Mouse (Mus musculus): ENCODE measurements around the gene Snca. TPM values are rescaled to one million over a fixed set of nuclear protein-coding genes. Genes with fewer than 3 reads are reported as not detected.

Gene Snca
- 184 and 210 TPM in 2 replicates for polyA plus RNA-seq (2015; fragmentation: Nextera tagmentation; extraction: Ambion mirVana)

DNA sequence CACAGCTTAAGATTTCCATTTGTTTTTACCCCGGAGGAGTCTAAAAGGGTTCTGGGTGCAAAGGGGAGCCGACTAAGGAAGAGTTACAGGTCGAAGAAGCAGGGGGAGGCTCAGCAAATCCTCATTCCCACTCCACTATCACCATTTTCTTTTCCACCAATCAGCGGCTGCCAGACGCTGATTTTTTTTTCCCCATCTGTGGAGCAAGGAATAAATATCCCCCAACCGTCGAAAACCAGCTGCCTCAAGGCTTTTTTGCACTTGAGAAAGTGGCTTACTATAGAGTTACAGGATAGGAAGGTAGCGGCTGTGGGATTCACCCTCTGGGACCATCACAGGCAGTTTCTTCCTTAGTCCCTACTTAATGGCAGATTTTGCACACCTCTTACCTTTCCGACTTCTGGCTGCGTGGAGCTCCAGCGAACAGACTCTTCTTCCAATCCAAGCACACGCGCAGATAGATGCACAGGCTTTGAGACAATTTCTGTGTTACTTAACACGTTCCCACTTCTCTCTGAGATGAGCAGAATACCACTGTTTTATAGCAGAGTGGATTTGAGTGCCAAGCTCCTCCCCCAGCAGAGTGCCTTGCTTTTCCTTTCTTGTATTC, at the start of gene Snca:
Gene Snca, minus strand, starts transcription at position 574 of the 610 bp plus-strand sequence.
- peak within 1 kb of the TSS; percentile 68 for H3K9ac ChIP-seq (replicated peaks)
- ATAC-seq (no peak), DNase-seq (no peak)
- no peaks in the 10 kb centered on the region for H3K36me3 ChIP-seq (replicated peaks; ENCODE audit: insufficient read depth, low read length)
- H3K9me3 ChIP-seq (ENCODE audit: low read length) = no peaks in the 10 kb centered on the region
- no peak for TF ChIP-seq EP300 (IDR thresholded peaks at IDR 0.05; ENCODE audit: low read depth)
- TF ChIP-seq CTCF (IDR thresholded peaks at IDR 0.05; ENCODE audit: low read depth) = no peak
- 0 out of 2 replicates have a peak, but pooled peaks cover 13% of the 10 kb centered on the region for H3K27me3 ChIP-seq (ENCODE audit: insufficient read depth, low read length)
- peak within 1 kb of the TSS; percentile 92 for H3K27ac ChIP-seq (ENCODE audit: low read depth)
- H3K4me3 ChIP-seq (ENCODE audit: low read depth, low read length) = peak within 1 kb of the TSS; percentile 63
- 3% methylated on average over 14 of the region's 14 CpGs for WGBS (ENCODE audit: insufficient replicate concordance)
- H3K4me1 ChIP-seq (ENCODE audit: insufficient read depth) = peaks cover 16% of the 10 kb centered on the region
- peak within 1 kb of the TSS; percentile 96 for H3K4me2 ChIP-seq (ENCODE audit: low read depth, low read length)

DNA sequence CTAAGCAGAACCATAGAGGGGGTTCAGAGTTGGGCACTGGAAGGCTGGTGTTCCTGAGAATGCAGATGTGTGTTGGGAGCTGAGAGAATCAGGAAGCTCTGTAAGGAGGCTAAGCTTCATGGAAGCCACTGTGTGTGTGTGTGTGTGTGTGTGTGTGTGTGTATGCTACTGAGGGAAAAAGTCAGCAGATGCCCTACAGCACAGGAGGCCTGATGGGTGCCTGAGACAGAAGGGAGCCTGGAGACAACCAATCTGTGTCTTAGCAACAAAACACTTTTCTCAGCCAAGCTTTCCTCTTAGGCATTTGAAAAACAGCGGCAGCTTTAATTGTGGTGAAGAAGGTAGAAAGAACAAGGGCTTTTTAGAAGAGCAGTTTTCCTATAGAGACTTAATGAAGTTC, 40.5 kb upstream of the Snca start:
- no peaks in the 10 kb centered on the region for H3K36me3 ChIP-seq (replicated peaks; ENCODE audit: insufficient read depth, low read length)
- H3K27ac ChIP-seq (ENCODE audit: low read depth) = no peak overlapping the region
- no peak overlapping the region for H3K9ac ChIP-seq (replicated peaks)
- H3K4me3 ChIP-seq (ENCODE audit: low read depth, low read length) = no peak overlapping the region
- no peak overlapping the region for H3K4me2 ChIP-seq (ENCODE audit: low read depth, low read length)
- 68% methylated on average over 1 of the region's 1 CpGs for WGBS (ENCODE audit: insufficient replicate concordance)
- TF ChIP-seq EP300 (IDR thresholded peaks at IDR 0.05; ENCODE audit: low read depth) = no peak
- TF ChIP-seq CTCF (IDR thresholded peaks at IDR 0.05; ENCODE audit: low read depth) = no peak
- no peaks in the 10 kb centered on the region for H3K9me3 ChIP-seq (ENCODE audit: low read length)
- ATAC-seq (no peak), DNase-seq (no peak)
- no peaks in the 10 kb centered on the region for H3K27me3 ChIP-seq (ENCODE audit: insufficient read depth, low read length)
- no peaks in the 10 kb centered on the region for H3K4me1 ChIP-seq (ENCODE audit: insufficient read depth)

DNA sequence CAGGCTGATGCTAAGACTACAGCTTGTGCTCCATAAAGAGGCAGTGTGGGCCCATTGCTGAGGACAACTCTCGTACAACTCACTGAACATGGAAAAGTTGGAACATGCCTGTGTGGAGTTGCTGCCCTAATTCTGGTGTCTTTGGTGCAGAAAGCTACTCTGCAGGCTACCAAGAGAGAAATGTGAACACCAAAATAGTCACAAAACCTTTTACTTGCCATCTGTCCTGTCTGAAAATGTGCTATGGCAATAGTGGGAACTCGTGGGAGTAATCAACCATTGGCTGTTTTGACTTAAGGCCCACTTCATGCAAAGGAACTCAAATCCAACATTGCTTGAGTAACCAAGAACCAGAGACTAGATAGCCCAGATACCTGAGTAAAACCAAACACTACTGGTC, 26.9 kb upstream of the Snca start:
- H3K9ac ChIP-seq (replicated peaks) = no peak overlapping the region
- ATAC-seq = no peak
- no peaks in the 10 kb centered on the region for H3K27me3 ChIP-seq (ENCODE audit: insufficient read depth, low read length)
- H3K4me2 ChIP-seq (ENCODE audit: low read depth, low read length) = no peak overlapping the region
- DNase-seq = no peak
- TF ChIP-seq CTCF (IDR thresholded peaks at IDR 0.05; ENCODE audit: low read depth) = no peak
- TF ChIP-seq EP300 (IDR thresholded peaks at IDR 0.05; ENCODE audit: low read depth) = no peak
- no peak overlapping the region for H3K27ac ChIP-seq (ENCODE audit: low read depth)
- WGBS (ENCODE audit: insufficient replicate concordance) = 66% methylated on average over 2 of the region's 2 CpGs
- no peak overlapping the region for H3K4me3 ChIP-seq (ENCODE audit: low read depth, low read length)
- H3K4me1 ChIP-seq (ENCODE audit: insufficient read depth) = no peaks in the 10 kb centered on the region
- no peaks in the 10 kb centered on the region for H3K9me3 ChIP-seq (ENCODE audit: low read length)
- no peaks in the 10 kb centered on the region for H3K36me3 ChIP-seq (replicated peaks; ENCODE audit: insufficient read depth, low read length)

DNA sequence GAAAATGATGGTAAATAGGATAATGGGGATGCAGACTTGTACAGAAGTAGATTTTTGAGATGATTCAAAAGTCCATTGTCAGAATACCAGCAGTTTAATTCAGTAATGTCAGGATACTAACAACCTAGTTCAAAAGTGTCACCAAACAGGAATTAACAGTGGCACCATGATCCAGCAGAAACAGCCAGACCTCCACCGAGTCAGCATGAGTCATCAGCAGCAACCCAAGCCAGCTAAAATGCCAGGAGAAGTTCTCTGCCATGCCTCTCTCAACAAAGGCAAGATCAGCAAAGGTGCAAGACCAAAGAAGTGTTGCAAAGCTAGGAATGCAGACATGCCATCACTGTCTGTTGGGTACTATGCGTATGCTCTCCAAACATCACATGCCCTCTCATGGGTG, 22.0 kb upstream of the Snca start:
- Histone ChIP-seq H3K4me2 (ENCODE audit: low read depth, low read length) (no peak overlapping the region), H3K4me3 (ENCODE audit: low read depth, low read length) (no peak overlapping the region), H3K27ac (ENCODE audit: low read depth) (no peak overlapping the region), H3K9me3 (ENCODE audit: low read length) (no peaks in the 10 kb centered on the region), H3K27me3 (ENCODE audit: insufficient read depth, low read length) (no peaks in the 10 kb centered on the region), H3K9ac (replicated peaks) (no peak overlapping the region), H3K4me1 (ENCODE audit: insufficient read depth) (no peaks in the 10 kb centered on the region), H3K36me3 (replicated peaks; ENCODE audit: insufficient read depth, low read length) (no peaks in the 10 kb centered on the region)
- ATAC-seq = peak; percentile 47; the same call in 1 of the 2 replicates
- 69% methylated on average over 2 of the region's 2 CpGs for WGBS (ENCODE audit: insufficient replicate concordance)
- TF ChIP-seq EP300 (IDR thresholded peaks at IDR 0.05; ENCODE audit: low read depth) = no peak
- no peak for TF ChIP-seq CTCF (IDR thresholded peaks at IDR 0.05; ENCODE audit: low read depth)
- peak; percentile 19 for DNase-seq

DNA sequence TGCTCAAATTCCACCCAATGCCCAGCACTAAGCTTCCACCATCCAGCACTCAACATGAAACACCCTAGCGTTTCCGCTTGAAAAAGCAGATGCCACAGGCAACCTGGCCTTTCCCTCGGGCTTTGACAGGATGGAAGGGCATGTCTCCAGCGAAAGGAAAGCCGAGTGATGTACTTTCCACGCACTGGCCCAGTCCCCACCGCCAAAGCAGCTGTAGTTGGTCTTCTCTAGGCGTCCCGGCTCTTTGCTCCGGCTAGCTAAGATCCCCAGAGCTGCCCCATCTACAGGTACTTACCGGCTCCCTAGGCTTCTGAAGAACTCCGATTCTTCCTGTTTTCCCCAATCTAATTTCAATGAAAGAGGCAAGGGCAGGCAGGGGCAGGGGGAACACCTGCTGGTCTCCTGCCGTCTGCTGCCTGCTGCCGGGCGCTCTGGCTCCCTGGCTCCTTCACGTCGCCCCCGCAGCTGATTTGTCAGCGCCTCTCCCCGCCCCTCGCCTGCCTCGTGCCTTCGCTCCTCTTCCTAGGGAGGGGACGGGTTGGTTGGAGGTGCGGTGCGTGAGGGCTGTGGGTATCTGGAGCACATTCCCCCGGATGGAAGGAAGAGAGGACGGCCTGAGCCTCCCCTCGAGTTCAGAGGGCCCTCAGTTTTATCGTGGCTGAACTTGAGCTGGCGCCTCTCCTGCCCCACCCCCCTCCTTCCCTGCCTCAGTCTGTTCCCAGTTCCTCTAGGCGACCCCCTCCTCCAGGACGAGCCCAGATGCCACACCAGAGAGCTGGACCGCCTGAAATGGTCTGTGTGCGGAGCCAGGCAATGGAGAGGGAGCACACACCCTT, 1.0 kb downstream of the Snca start:
- peak overlapping the region; percentile 68 for H3K9ac ChIP-seq (replicated peaks)
- H3K4me2 ChIP-seq (ENCODE audit: low read depth, low read length) = peak overlapping the region; percentile 96
- no peak for TF ChIP-seq CTCF (IDR thresholded peaks at IDR 0.05; ENCODE audit: low read depth)
- TF ChIP-seq EP300 (IDR thresholded peaks at IDR 0.05; ENCODE audit: low read depth) = no peak
- ATAC-seq (peak; percentile 82), DNase-seq (peak; percentile 81)
- no peaks in the 10 kb centered on the region for H3K9me3 ChIP-seq (ENCODE audit: low read length)
- peaks cover 16% of the 10 kb centered on the region for H3K4me1 ChIP-seq (ENCODE audit: insufficient read depth)
- H3K27ac ChIP-seq (ENCODE audit: low read depth) = peak overlapping the region; percentile 92
- peak overlapping the region; percentile 63 for H3K4me3 ChIP-seq (ENCODE audit: low read depth, low read length)
- WGBS (ENCODE audit: insufficient replicate concordance) = under 1% methylated on average over 33 of the region's 35 CpGs
- 0 out of 2 replicates have a peak, but pooled peaks cover 13% of the 10 kb centered on the region for H3K27me3 ChIP-seq (ENCODE audit: insufficient read depth, low read length)
- H3K36me3 ChIP-seq (replicated peaks; ENCODE audit: insufficient read depth, low read length) = no peaks in the 10 kb centered on the region

DNA sequence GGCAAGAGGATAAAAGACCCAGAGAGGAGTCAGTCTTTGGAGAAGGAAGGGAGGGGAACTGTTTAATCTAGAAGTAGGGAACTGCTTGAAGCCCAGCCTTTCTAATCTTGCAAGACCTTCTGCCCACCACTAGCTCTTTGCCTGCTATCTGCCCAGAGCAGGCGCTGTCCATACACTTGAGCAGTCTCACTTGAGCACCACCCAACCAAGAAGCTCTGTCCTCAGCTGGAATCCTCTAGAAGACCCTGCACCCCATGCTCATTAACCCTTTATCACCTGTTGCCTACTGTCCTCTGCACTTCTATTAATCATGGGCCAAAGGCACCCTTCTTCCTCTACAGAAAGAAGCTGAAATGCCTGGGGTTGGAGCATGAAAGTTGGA, 1.6 kb downstream of the Snca start:
- no peak for TF ChIP-seq CTCF (IDR thresholded peaks at IDR 0.05; ENCODE audit: low read depth)
- TF ChIP-seq EP300 (IDR thresholded peaks at IDR 0.05; ENCODE audit: low read depth) = peak; percentile 98
- Histone ChIP-seq H3K27ac (ENCODE audit: low read depth) (peak overlapping the region; percentile 92), H3K4me3 (ENCODE audit: low read depth, low read length) (peak overlapping the region; percentile 63), H3K4me2 (ENCODE audit: low read depth, low read length) (peak overlapping the region; percentile 96), H3K4me1 (ENCODE audit: insufficient read depth) (peaks cover 16% of the 10 kb centered on the region), H3K36me3 (replicated peaks; ENCODE audit: insufficient read depth, low read length) (no peaks in the 10 kb centered on the region), H3K9ac (replicated peaks) (peak overlapping the region; percentile 68), H3K9me3 (ENCODE audit: low read length) (no peaks in the 10 kb centered on the region), H3K27me3 (ENCODE audit: insufficient read depth, low read length) (0 out of 2 replicates have a peak, but pooled peaks cover 13% of the 10 kb centered on the region)
- 27% methylated on average over 1 of the region's 1 CpGs for WGBS (ENCODE audit: insufficient replicate concordance)
- DNase-seq (peak; percentile 72), ATAC-seq (peak; percentile 94)

All from liver, postnatal 0 days (tissue).